12 mouse cellular contexts compared by ENCODE assay signal in genomic region chr10:123004475-123005236, GRCm38 (mm10).
DNase-seq lines count a peak whose midpoint lies in the region; ATAC-seq lines count a peak whose summit lies in the region.
"Had no signal": no experiment of that assay in that cellular context is flagged by ENCODE, and none has a peak within 500 bp of the region (broad histone marks: within the 10 kb centered on the region; RNA-seq: fewer than 3 reads in every experiment).

No protein-coding gene starts in this region.

- no peak overlapping the region for H3K9ac ChIP-seq in hindbrain, embryonic 14.5 days

- no peak for DNase-seq in hindbrain, embryonic 10.5 days (ENCODE audit: low spot score)
- no peak for DNase-seq in hindbrain, embryonic 14.5 days (ENCODE audit: low spot score)
- peak; percentile 11 for DNase-seq in thymus, postnatal 0 days (ENCODE audit: low spot score)
- DNase-seq in thymus, adult 18-20 months, result no peak
- DNase-seq in limb, embryonic 10.5 days (ENCODE audit: low spot score), result no peak
- no peak for DNase-seq in layer of hippocampus, postnatal 14 days (ENCODE audit: low spot score in 2 of 2)
- no peak for DNase-seq in adrenal gland, postnatal 4 days (ENCODE audit: low spot score in 2 of 2)
- DNase-seq in c-Kit-positive CD71-positive TER-119-positive erythroid progenitor cells, embryonic 14.5 days (ENCODE audit: low spot score), result no peak
- DNase-seq: gastrocnemius, postnatal 14 days; heart, postnatal 36 days had no signal

- no peaks in the 10 kb centered on the region for H3K9me3 ChIP-seq in hindbrain, embryonic 10.5 days
- H3K9me3 ChIP-seq in hindbrain, embryonic 14.5 days (ENCODE audit: control insufficient read depth, low read length), result no peaks in the 10 kb centered on the region
- no peaks in the 10 kb centered on the region for H3K9me3 ChIP-seq in limb, embryonic 10.5 days (replicated peaks)
- H3K9me3 ChIP-seq: megakaryocyte, embryonic 14.5 days had no signal

- WGBS in hindbrain, embryonic 10.5 days, result 82% methylated on average over 15 of the region's 15 CpGs
- 80% methylated on average over 15 of the region's 15 CpGs for WGBS in hindbrain, embryonic 14.5 days
- 89% methylated on average over 15 of the region's 15 CpGs for WGBS in limb, embryonic 10.5 days

- ATAC-seq in hindbrain, embryonic 14.5 days (ENCODE audit: low FRiP score), result no peak
- ATAC-seq: Patski had no signal

- H3K4me1 ChIP-seq in hindbrain, embryonic 10.5 days (replicated peaks), result no peaks in the 10 kb centered on the region
- no peaks in the 10 kb centered on the region for H3K4me1 ChIP-seq in hindbrain, embryonic 14.5 days (replicated peaks; ENCODE audit: control insufficient read depth, insufficient read depth, low read length)
- H3K4me1 ChIP-seq in limb, embryonic 10.5 days, result peaks cover 6% of the 10 kb centered on the region; the same call in 1 of the 2 replicates

- peak overlapping the region; percentile 51; the same call in 1 of the 2 replicates for H3K27ac ChIP-seq in hindbrain, embryonic 10.5 days
- no peak overlapping the region for H3K27ac ChIP-seq in hindbrain, embryonic 14.5 days
- H3K27ac ChIP-seq in limb, embryonic 10.5 days, result peak overlapping the region; percentile 26

- H3K4me2 ChIP-seq in hindbrain, embryonic 14.5 days (replicated peaks), result no peak overlapping the region

- no peaks in the 10 kb centered on the region for H3K27me3 ChIP-seq in hindbrain, embryonic 10.5 days (ENCODE audit: insufficient read depth, poor library complexity, severe bottlenecking)
- H3K27me3 ChIP-seq in hindbrain, embryonic 14.5 days (ENCODE audit: control insufficient read depth, insufficient read depth, low read length), result no peaks in the 10 kb centered on the region
- no peaks in the 10 kb centered on the region for H3K27me3 ChIP-seq in limb, embryonic 10.5 days (ENCODE audit: low read depth, poor library complexity, severe bottlenecking)
- H3K27me3 ChIP-seq: megakaryocyte, embryonic 14.5 days; Patski had no signal

- peaks cover 66% of the 10 kb centered on the region for H3K36me3 ChIP-seq in hindbrain, embryonic 10.5 days
- peaks cover 71% of the 10 kb centered on the region for H3K36me3 ChIP-seq in hindbrain, embryonic 14.5 days (replicated peaks; ENCODE audit: control insufficient read depth, insufficient read depth)
- peaks cover 71% of the 10 kb centered on the region for H3K36me3 ChIP-seq in limb, embryonic 10.5 days

- H3K4me3 ChIP-seq in hindbrain, embryonic 10.5 days, result no peak overlapping the region
- no peak overlapping the region for H3K4me3 ChIP-seq in hindbrain, embryonic 14.5 days (replicated peaks; ENCODE audit: low read length)
- H3K4me3 ChIP-seq in limb, embryonic 10.5 days, result no peak overlapping the region
- H3K4me3 ChIP-seq: megakaryocyte, embryonic 14.5 days had no signal
